Mouse (Mus musculus): ENCODE data around the gene Lyrm4. TPM values are rescaled to one million over a fixed set of nuclear protein-coding genes. Genes with fewer than 3 reads are reported as not detected.

Gene Lyrm4
- total and polyA plus RNA-seq, 2 experiments from 2014 or later: 18.7 to 60.3 TPM

- Histone ChIP-seq H3K9ac (replicated peaks; ENCODE audit: low read length, poor library complexity, severe bottlenecking) (0 out of 2 replicates have a peak overlapping the region, but pooled peaks have one; percentile 24), H3K4me3 (ENCODE audit: low read depth, low read length) (no peak overlapping the region), H3K4me2 (ENCODE audit: low read depth, low read length, poor library complexity, severe bottlenecking) (no peak overlapping the region), H3K27me3 (ENCODE audit: insufficient read depth, low read length) (no peaks in the 10 kb centered on the region), H3K9me3 (ENCODE audit: low read length) (no peaks in the 10 kb centered on the region), H3K27ac (ENCODE audit: low read depth, low read length) (peak overlapping the region; percentile 82), H3K4me1 (ENCODE audit: insufficient read depth, low read length) (peaks cover 11% of the 10 kb centered on the region), H3K36me3 (ENCODE audit: insufficient read depth, low read length) (no peaks in the 10 kb centered on the region)
- ATAC-seq (ENCODE audit: low FRiP score) (peak; percentile 79), DNase-seq (ENCODE audit: low spot score) (peak; percentile 95)
- TF ChIP-seq CTCF (IDR thresholded peaks at IDR 0.05): peak; percentile 83
- 25% methylated on average over 10 of the region's 10 CpGs for WGBS
Measured at GRCm38 (mm10) chr13:36019309-36020274, 97.7 kb downstream of the Lyrm4 start.

GRCm38 (mm10) chr13:36018017-36018416 lies 99.3 kb downstream of the Lyrm4 start:
- DNase-seq (ENCODE audit: low spot score): no peak
- no peak overlapping the region for H3K4me3 ChIP-seq (ENCODE audit: low read depth, low read length)
- 76% methylated on average over 2 of the region's 2 CpGs for WGBS
- no peaks in the 10 kb centered on the region for H3K9me3 ChIP-seq (ENCODE audit: low read length)
- H3K9ac ChIP-seq (replicated peaks; ENCODE audit: low read length, poor library complexity, severe bottlenecking): no peak overlapping the region
- H3K27ac ChIP-seq (ENCODE audit: low read depth, low read length): no peak overlapping the region
- no peak for ATAC-seq (ENCODE audit: low FRiP score)
- no peaks in the 10 kb centered on the region for H3K27me3 ChIP-seq (ENCODE audit: insufficient read depth, low read length)
- 0 out of 2 replicates have a peak, but pooled peaks have one; percentile 2 for TF ChIP-seq CTCF (IDR thresholded peaks at IDR 0.05)
- peaks cover 11% of the 10 kb centered on the region for H3K4me1 ChIP-seq (ENCODE audit: insufficient read depth, low read length)
- no peak overlapping the region for H3K4me2 ChIP-seq (ENCODE audit: low read depth, low read length, poor library complexity, severe bottlenecking)
- H3K36me3 ChIP-seq (ENCODE audit: insufficient read depth, low read length): no peaks in the 10 kb centered on the region

- Histone ChIP-seq H3K4me3 (ENCODE audit: low read depth, low read length) (no peak overlapping the region), H3K9me3 (ENCODE audit: low read length) (no peaks in the 10 kb centered on the region), H3K27ac (ENCODE audit: low read depth, low read length) (no peak overlapping the region), H3K36me3 (ENCODE audit: insufficient read depth, low read length) (no peaks in the 10 kb centered on the region), H3K9ac (replicated peaks; ENCODE audit: low read length, poor library complexity, severe bottlenecking) (no peak overlapping the region), H3K4me1 (ENCODE audit: insufficient read depth, low read length) (peaks cover 8% of the 10 kb centered on the region; the same call in 1 of the 2 replicates), H3K4me2 (ENCODE audit: low read depth, low read length, poor library complexity, severe bottlenecking) (no peak overlapping the region), H3K27me3 (ENCODE audit: insufficient read depth, low read length) (no peaks in the 10 kb centered on the region)
- 68% methylated on average over 3 of the region's 3 CpGs for WGBS
- TF ChIP-seq CTCF (IDR thresholded peaks at IDR 0.05): no peak
- ATAC-seq (ENCODE audit: low FRiP score) (no peak), DNase-seq (ENCODE audit: low spot score) (no peak)
Measured at GRCm38 (mm10) chr13:36015636-36016035, 101.7 kb downstream of the Lyrm4 start.

- no peak overlapping the region for H3K4me2 ChIP-seq (ENCODE audit: low read depth, low read length, poor library complexity, severe bottlenecking)
- no peak overlapping the region for H3K4me3 ChIP-seq (ENCODE audit: low read depth, low read length)
- ATAC-seq (ENCODE audit: low FRiP score) (no peak), DNase-seq (ENCODE audit: low spot score) (no peak)
- TF ChIP-seq CTCF (IDR thresholded peaks at IDR 0.05): no peak
- H3K27ac ChIP-seq (ENCODE audit: low read depth, low read length): no peak overlapping the region
- 76% methylated on average over 2 of the region's 2 CpGs for WGBS
- no peaks in the 10 kb centered on the region for H3K36me3 ChIP-seq (ENCODE audit: insufficient read depth, low read length)
- H3K9ac ChIP-seq (replicated peaks; ENCODE audit: low read length, poor library complexity, severe bottlenecking): no peak overlapping the region
- no peaks in the 10 kb centered on the region for H3K4me1 ChIP-seq (ENCODE audit: insufficient read depth, low read length)
- H3K9me3 ChIP-seq (ENCODE audit: low read length): no peaks in the 10 kb centered on the region
- H3K27me3 ChIP-seq (ENCODE audit: insufficient read depth, low read length): no peaks in the 10 kb centered on the region
Measured at GRCm38 (mm10) chr13:36009981-36010380, 107.3 kb downstream of the Lyrm4 start.

- 89% methylated on average over 1 of the region's 1 CpGs for WGBS
- no peak for ATAC-seq (ENCODE audit: low FRiP score)
- no peak overlapping the region for H3K9ac ChIP-seq (replicated peaks; ENCODE audit: low read length, poor library complexity, severe bottlenecking)
Measured at GRCm38 (mm10) chr13:36000798-36001197, 116.5 kb downstream of the Lyrm4 start.

GRCm38 (mm10) chr13:35997606-35998005 lies 119.7 kb downstream of the Lyrm4 start:
- no peak for ATAC-seq (ENCODE audit: low FRiP score)

More at GRCm38 (mm10) chr13:36000798-36001197, 116.5 kb downstream of the Lyrm4 start:
- TF ChIP-seq CTCF (IDR thresholded peaks at IDR 0.05): no peak
- Histone ChIP-seq H3K9me3 (ENCODE audit: low read length) (peaks cover 3% of the 10 kb centered on the region; the same call in 1 of the 2 replicates), H3K4me1 (ENCODE audit: insufficient read depth, low read length) (no peaks in the 10 kb centered on the region), H3K4me2 (ENCODE audit: low read depth, low read length, poor library complexity, severe bottlenecking) (no peak overlapping the region), H3K4me3 (ENCODE audit: low read depth, low read length) (no peak overlapping the region), H3K36me3 (ENCODE audit: insufficient read depth, low read length) (no peaks in the 10 kb centered on the region), H3K27ac (ENCODE audit: low read depth, low read length) (no peak overlapping the region), H3K27me3 (ENCODE audit: insufficient read depth, low read length) (no peaks in the 10 kb centered on the region)
- no peak for DNase-seq (ENCODE audit: low spot score)

More at GRCm38 (mm10) chr13:35997606-35998005, 119.7 kb downstream of the Lyrm4 start:
- H3K4me1 ChIP-seq (ENCODE audit: insufficient read depth, low read length): no peaks in the 10 kb centered on the region
- TF ChIP-seq CTCF (IDR thresholded peaks at IDR 0.05): no peak
- H3K4me2 ChIP-seq (ENCODE audit: low read depth, low read length, poor library complexity, severe bottlenecking): no peak overlapping the region
- WGBS: 93% methylated on average over 4 of the region's 4 CpGs
- DNase-seq (ENCODE audit: low spot score): no peak
- H3K9ac ChIP-seq (replicated peaks; ENCODE audit: low read length, poor library complexity, severe bottlenecking): no peak overlapping the region
- no peaks in the 10 kb centered on the region for H3K27me3 ChIP-seq (ENCODE audit: insufficient read depth, low read length)
- peaks cover 3% of the 10 kb centered on the region; the same call in 1 of the 2 replicates for H3K9me3 ChIP-seq (ENCODE audit: low read length)
- H3K27ac ChIP-seq (ENCODE audit: low read depth, low read length): no peak overlapping the region
- no peak overlapping the region for H3K4me3 ChIP-seq (ENCODE audit: low read depth, low read length)
- no peaks in the 10 kb centered on the region for H3K36me3 ChIP-seq (ENCODE audit: insufficient read depth, low read length)
